Mouse (Mus musculus) stomach, embryonic 14.5 days (tissue): ENCODE results near the gene Tspo2. TPM values are rescaled to one million over a fixed set of nuclear protein-coding genes. Genes with fewer than 3 reads are reported as not detected.

ENCODE experiments used
- ATAC-seq: fragments of 200-750 bp; cut with Nextera tagmentation; 2 replicates; pipeline ENCODE4 v1.8.0; 2017; ENCODE audit warnings: low read depth, moderate TSS enrichment; ENCODE audit not compliant: insufficient number of reproducible peaks, insufficient read depth, low FRiP score
- H3K27ac ChIP-seq: fragments of 300-500 bp; sonication (generic); 2 replicates; pipeline ENCODE4 v1.5.1; 2014; ENCODE audit warnings: mild to moderate bottlenecking, low read length, moderate library complexity, mixed read lengths
- H3K27me3 ChIP-seq: fragments of 300-500 bp; sonication (generic); 2 replicates; pipeline ENCODE4 v1.6.1; 2014; ENCODE audit warnings: low read length, control low read depth, mixed read lengths; ENCODE audit not compliant: control insufficient read depth, insufficient read depth
- H3K36me3 ChIP-seq: fragments of 300-500 bp; sonication (generic); 2 replicates; pipeline ENCODE4 v1.6.1; 2014; ENCODE audit warnings: mild to moderate bottlenecking, control low read depth, low read length, moderate library complexity, mixed read lengths; ENCODE audit not compliant: control insufficient read depth, insufficient read depth
- H3K4me1 ChIP-seq: fragments of 300-500 bp; sonication (generic); 2 replicates; pipeline ENCODE4 v1.6.1; 2014; ENCODE audit warnings: low read length, control low read depth, mixed read lengths; ENCODE audit not compliant: control insufficient read depth, insufficient read depth
- H3K4me2 ChIP-seq: fragments of 300-500 bp; sonication (generic); replicated peaks from 2 replicates; pipeline ENCODE4 v1.6.1; 2014; ENCODE audit warnings: low read depth, low read length, control low read depth
- H3K4me3 ChIP-seq: fragments of 300-500 bp; sonication (generic); 2 replicates; pipeline ENCODE4 v1.5.1; 2014; ENCODE audit warnings: low read depth, low read length, control low read depth
- H3K9ac ChIP-seq: fragments of 300-500 bp; sonication (generic); replicated peaks from 2 replicates; pipeline ENCODE4 v1.6.1; 2014; ENCODE audit warnings: low read depth, mild to moderate bottlenecking, control low read depth, low read length, moderate library complexity, mixed read lengths
- H3K9me3 ChIP-seq: fragments of 300-500 bp; sonication (generic); 2 replicates; pipeline ENCODE4 v1.6.1; 2016; ENCODE audit warnings: low read depth, low read length, control low read depth; ENCODE audit not compliant: control insufficient read depth
- WGBS: fragments of 180-500 bp; shearing (Covaris S2); extraction: QIAGEN DNeasy Blood & Tissue Kit; methylation state at CpG from one replicate; pipeline ENCODE4 v1.1.7; 2014; 5-methylcytosine and 5-hydroxymethylcytosine counted together
- polyA plus RNA-seq: library from polyadenylated mRNA; unstranded; fragments of >200 nt; fragmentation: Nextera tagmentation; extraction: Ambion mirVana; gene quantifications from 2 replicates; pipeline ENCODE4 v1.2.1, GENCODE M21; 2014

Tspo2 gene
- polyA plus RNA-seq, 1 experiment from 2014 or later: 0.82 TPM

GRCm38 (mm10) chr17:48442745-48443457 lies 8.4 kb downstream of the Tspo2 start:
- no peak overlapping the region for H3K4me2 ChIP-seq
- H3K27me3 ChIP-seq: no peaks in the 10 kb centered on the region
- 67% methylated on average over 7 of the region's 7 CpGs for WGBS
- no peaks in the 10 kb centered on the region for H3K4me1 ChIP-seq
- ATAC-seq: no peak
- no peak overlapping the region for H3K4me3 ChIP-seq
- H3K27ac ChIP-seq: no peak overlapping the region
- no peak overlapping the region for H3K9ac ChIP-seq
- no peaks in the 10 kb centered on the region for H3K36me3 ChIP-seq
- H3K9me3 ChIP-seq: no peaks in the 10 kb centered on the region

- 31% methylated on average over 7 of the region's 7 CpGs for WGBS
- no peak overlapping the region; the same call in 1 of the 2 replicates for H3K9ac ChIP-seq
Measured at GRCm38 (mm10) chr17:48437421-48437911, 13.9 kb downstream of the Tspo2 start.

GRCm38 (mm10) chr17:48436487-48436886 lies 14.8 kb downstream of the Tspo2 start:
- peaks cover 16% of the 10 kb centered on the region; the same call in 1 of the 2 replicates for H3K4me1 ChIP-seq
- 62% methylated on average over 1 of the region's 1 CpGs for WGBS
- no peaks in the 10 kb centered on the region for H3K36me3 ChIP-seq
- no peak overlapping the region for H3K9ac ChIP-seq
- no peak overlapping the region for H3K4me3 ChIP-seq
- H3K4me2 ChIP-seq: no peak overlapping the region
- H3K9me3 ChIP-seq: no peaks in the 10 kb centered on the region
- H3K27ac ChIP-seq: peak overlapping the region; percentile 15; the same call in 1 of the 2 replicates
- ATAC-seq: no peak
- no peaks in the 10 kb centered on the region for H3K27me3 ChIP-seq

More at GRCm38 (mm10) chr17:48437421-48437911, 13.9 kb downstream of the Tspo2 start:
- ATAC-seq: no peak; the same call in 1 of the 2 replicates
- Histone ChIP-seq H3K27ac (no peak overlapping the region; the same call in 1 of the 2 replicates), H3K4me1 (peaks cover 12% of the 10 kb centered on the region; the same call in 1 of the 2 replicates), H3K27me3 (no peaks in the 10 kb centered on the region), H3K4me2 (no peak overlapping the region), H3K4me3 (no peak overlapping the region), H3K36me3 (no peaks in the 10 kb centered on the region), H3K9me3 (no peaks in the 10 kb centered on the region)

- H3K27ac ChIP-seq: no peak overlapping the region
Measured at GRCm38 (mm10) chr17:48434479-48434878, 16.8 kb downstream of the Tspo2 start.

GRCm38 (mm10) chr17:48433689-48434330 lies 17.5 kb downstream of the Tspo2 start:
- ATAC-seq: no peak; the same call in 1 of the 2 replicates
- Histone ChIP-seq H3K27ac (no peak overlapping the region), H3K27me3 (no peaks in the 10 kb centered on the region), H3K36me3 (no peaks in the 10 kb centered on the region), H3K4me2 (no peak overlapping the region), H3K9ac (no peak overlapping the region), H3K4me3 (no peak overlapping the region), H3K4me1 (peaks cover 33% of the 10 kb centered on the region), H3K9me3 (no peaks in the 10 kb centered on the region)
- WGBS: 46% methylated on average over 6 of the region's 6 CpGs

More at GRCm38 (mm10) chr17:48434479-48434878, 16.8 kb downstream of the Tspo2 start:
- no peaks in the 10 kb centered on the region for H3K36me3 ChIP-seq
- no peak overlapping the region for H3K4me3 ChIP-seq
- ATAC-seq: no peak
- WGBS: 82% methylated on average over 5 of the region's 5 CpGs
- no peaks in the 10 kb centered on the region for H3K27me3 ChIP-seq
- peaks cover 29% of the 10 kb centered on the region for H3K4me1 ChIP-seq
- H3K4me2 ChIP-seq: no peak overlapping the region
- no peaks in the 10 kb centered on the region for H3K9me3 ChIP-seq
- H3K9ac ChIP-seq: no peak overlapping the region

GRCm38 (mm10) chr17:48433006-48433655 lies 18.2 kb downstream of the Tspo2 start:
- Histone ChIP-seq H3K36me3 (no peaks in the 10 kb centered on the region), H3K4me1 (peaks cover 33% of the 10 kb centered on the region), H3K4me2 (no peak overlapping the region), H3K9ac (no peak overlapping the region), H3K27me3 (no peaks in the 10 kb centered on the region), H3K27ac (0 out of 2 replicates have a peak overlapping the region, but pooled peaks have one; percentile 22), H3K9me3 (no peaks in the 10 kb centered on the region), H3K4me3 (no peak overlapping the region)
- no peak for ATAC-seq
- 77% methylated on average over 20 of the region's 20 CpGs for WGBS

GRCm38 (mm10) chr17:48432158-48432980 lies 19.0 kb downstream of the Tspo2 start, which contains the start of gene Apobec2:
Apobec2 (minus strand) TSS chr17:48432930.
- H3K4me3 ChIP-seq: no peak within 1 kb of the TSS
- peak within 1 kb of the TSS; percentile 34; the same call in 1 of the 2 replicates for H3K27ac ChIP-seq
- no peaks in the 10 kb centered on the region for H3K27me3 ChIP-seq
- WGBS: 49% methylated on average over 16 of the region's 16 CpGs
- H3K4me2 ChIP-seq: no peak within 1 kb of the TSS
- no peak within 1 kb of the TSS for H3K9ac ChIP-seq
- peaks cover 33% of the 10 kb centered on the region for H3K4me1 ChIP-seq
- no peak for ATAC-seq
- no peaks in the 10 kb centered on the region for H3K9me3 ChIP-seq
- no peaks in the 10 kb centered on the region for H3K36me3 ChIP-seq
